Mouse (Mus musculus) heart, embryonic 10.5 days (tissue): ENCODE measurements around the gene Dync1i2. TPM values are rescaled to one million over a fixed set of nuclear protein-coding genes. Genes with fewer than 3 reads are reported as not detected.

Experiments used
- DNase-seq: peaks from one replicate; pipeline ENCODE4 v3.0.0-alpha.2; 2017; ENCODE audit warnings: low spot score
- H3K27ac ChIP-seq: fragments of 300-500 bp; sonication (generic); 2 replicates; pipeline ENCODE4 v1.5.1; 2016; ENCODE audit warnings: mild to moderate bottlenecking
- H3K27me3 ChIP-seq: fragments of 300-500 bp; sonication (generic); 2 replicates; pipeline ENCODE4 v1.6.1; 2016; ENCODE audit warnings: mild to moderate bottlenecking; ENCODE audit not compliant: poor library complexity, insufficient read depth, severe bottlenecking
- H3K36me3 ChIP-seq: fragments of 300-500 bp; sonication (generic); 2 replicates; pipeline ENCODE4 v1.6.1; 2016; ENCODE audit warnings: mild to moderate bottlenecking, moderate library complexity
- H3K4me1 ChIP-seq: fragments of 300-500 bp; sonication (generic); 2 replicates; pipeline ENCODE4 v1.6.1; 2016; ENCODE audit warnings: mild to moderate bottlenecking
- H3K4me3 ChIP-seq: fragments of 300-500 bp; sonication (generic); 2 replicates; pipeline ENCODE4 v1.5.1; 2016; ENCODE audit warnings: mild to moderate bottlenecking, moderate library complexity
- H3K9me3 ChIP-seq: fragments of 300-500 bp; sonication (generic); 2 replicates; pipeline ENCODE4 v1.6.1; 2016; ENCODE audit warnings: mild to moderate bottlenecking, moderate library complexity
- WGBS: fragments of 180-500 bp; shearing (Covaris S2); methylation state at CpG from one replicate; pipeline ENCODE4 v1.1.7; 2016; 5-methylcytosine and 5-hydroxymethylcytosine counted together
- polyA plus RNA-seq: library from polyadenylated mRNA; unstranded; fragments of >200 nt; fragmentation: Nextera tagmentation; extraction: Ambion mirVana; gene quantifications from 2 replicates; pipeline ENCODE4 v1.2.1, GENCODE M21; 2016

The Dync1i2 gene
- polyA plus RNA-seq, 1 experiment from 2014 or later, result 70.4 TPM

DNA sequence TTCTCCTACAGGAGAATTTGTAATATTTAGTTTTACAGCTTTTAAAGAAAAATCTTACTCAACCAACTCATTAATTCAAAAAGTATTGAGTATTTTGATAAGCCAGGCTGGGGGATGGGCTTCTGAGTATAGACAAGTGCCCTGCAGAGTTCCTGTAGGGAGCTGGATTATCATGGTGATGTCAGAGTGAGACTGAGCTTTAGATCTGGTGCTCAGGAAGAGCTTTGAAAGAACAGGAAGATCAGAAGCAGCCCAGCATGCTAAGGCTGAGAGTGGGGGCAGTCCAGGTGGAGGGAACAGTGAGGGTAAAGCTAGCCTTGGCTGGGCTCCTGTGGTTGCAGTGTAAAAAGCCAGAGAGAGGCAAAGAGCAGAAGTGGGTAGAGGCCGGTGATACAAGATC, 9.5 kb downstream of the Dync1i2 start:
- Histone ChIP-seq H3K4me3 (no peak overlapping the region), H3K9me3 (no peaks in the 10 kb centered on the region), H3K4me1 (no peaks in the 10 kb centered on the region), H3K27ac (no peak overlapping the region), H3K27me3 (no peaks in the 10 kb centered on the region), H3K36me3 (peaks cover 82% of the 10 kb centered on the region)
- no peak for DNase-seq
- 79% methylated on average over 1 of the region's 1 CpGs for WGBS

- Histone ChIP-seq H3K9me3 (no peaks in the 10 kb centered on the region), H3K4me1 (no peaks in the 10 kb centered on the region), H3K36me3 (peaks cover 50% of the 10 kb centered on the region), H3K27me3 (no peaks in the 10 kb centered on the region), H3K4me3 (no peak overlapping the region), H3K27ac (no peak overlapping the region)
- no peak for DNase-seq
- WGBS, result 83% methylated on average over 1 of the region's 1 CpGs
Measured at GRCm38 (mm10) chr2:71227398-71227797, 15.9 kb downstream of the Dync1i2 start.

DNA sequence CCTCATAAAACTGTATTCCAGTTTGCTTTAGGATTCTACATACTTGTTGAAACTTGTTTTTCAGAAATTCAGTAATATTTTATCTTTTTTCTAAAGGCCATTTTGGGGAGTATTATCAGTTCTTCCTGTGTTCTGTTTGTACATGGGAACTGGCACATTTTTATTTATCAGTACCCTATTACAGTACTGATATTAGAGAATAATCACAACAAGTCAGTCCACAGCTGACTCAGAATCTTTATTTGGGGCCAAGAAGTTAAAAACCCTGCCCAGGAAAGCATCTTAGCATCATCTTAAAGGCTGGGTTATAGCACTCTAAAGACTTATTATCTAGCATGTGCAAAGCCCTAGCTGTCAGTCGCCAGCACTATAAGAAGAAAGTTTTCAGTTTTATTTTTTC, 18.1 kb downstream of the Dync1i2 start:
- 96% methylated on average over 1 of the region's 1 CpGs for WGBS
- H3K27me3 ChIP-seq, result no peaks in the 10 kb centered on the region
- H3K4me1 ChIP-seq, result no peaks in the 10 kb centered on the region
- H3K4me3 ChIP-seq, result no peak overlapping the region
- H3K36me3 ChIP-seq, result peaks cover 29% of the 10 kb centered on the region
- H3K27ac ChIP-seq, result no peak overlapping the region
- DNase-seq, result no peak
- H3K9me3 ChIP-seq, result no peaks in the 10 kb centered on the region

GRCm38 (mm10) chr2:71231951-71232350, 20.4 kb downstream of the Dync1i2 start:
- 85% methylated on average over 5 of the region's 5 CpGs for WGBS
- H3K4me3 ChIP-seq, result no peak overlapping the region
- H3K27me3 ChIP-seq, result no peaks in the 10 kb centered on the region
- no peak overlapping the region for H3K27ac ChIP-seq
- H3K9me3 ChIP-seq, result no peaks in the 10 kb centered on the region
- no peaks in the 10 kb centered on the region for H3K4me1 ChIP-seq
- peaks cover 38% of the 10 kb centered on the region for H3K36me3 ChIP-seq
- DNase-seq, result no peak

- no peaks in the 10 kb centered on the region for H3K27me3 ChIP-seq
- 87% methylated on average over 2 of the region's 2 CpGs for WGBS
- H3K36me3 ChIP-seq, result peaks cover 46% of the 10 kb centered on the region
- no peak overlapping the region for H3K4me3 ChIP-seq
- no peaks in the 10 kb centered on the region for H3K9me3 ChIP-seq
- H3K27ac ChIP-seq, result no peak overlapping the region
- H3K4me1 ChIP-seq, result no peaks in the 10 kb centered on the region
- no peak for DNase-seq
Measured at GRCm38 (mm10) chr2:71232976-71233375, 21.5 kb downstream of the Dync1i2 start.

- no peak overlapping the region for H3K27ac ChIP-seq
- 84% methylated on average over 4 of the region's 4 CpGs for WGBS
- no peaks in the 10 kb centered on the region for H3K4me1 ChIP-seq
- no peak overlapping the region for H3K4me3 ChIP-seq
- H3K9me3 ChIP-seq, result no peaks in the 10 kb centered on the region
- H3K27me3 ChIP-seq, result no peaks in the 10 kb centered on the region
- no peak for DNase-seq
- peaks cover 46% of the 10 kb centered on the region for H3K36me3 ChIP-seq
Measured at GRCm38 (mm10) chr2:71235420-71235819, 23.9 kb downstream of the Dync1i2 start.

DNA sequence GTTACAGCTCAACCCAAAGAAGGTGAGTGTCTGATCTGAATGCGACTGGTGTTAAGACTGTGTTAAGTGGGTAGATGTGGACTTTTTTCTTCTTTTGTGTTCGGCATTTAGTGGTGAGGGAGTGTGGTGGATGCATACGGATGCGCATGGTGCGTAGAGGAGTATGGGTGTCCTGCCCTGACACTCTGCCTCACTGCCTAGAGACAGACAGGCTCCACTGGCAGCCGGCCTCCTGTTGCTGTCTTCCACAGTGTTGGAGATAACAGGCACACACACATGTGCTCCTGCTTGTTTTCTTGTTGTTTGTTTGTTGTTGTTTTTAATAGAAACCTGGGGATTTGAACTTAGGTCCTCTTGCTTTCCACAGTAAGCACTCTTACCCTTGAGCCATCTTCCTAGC, 24.5 kb downstream of the Dync1i2 start:
- Histone ChIP-seq H3K27me3 (no peaks in the 10 kb centered on the region), H3K4me1 (no peaks in the 10 kb centered on the region), H3K27ac (no peak overlapping the region), H3K9me3 (no peaks in the 10 kb centered on the region), H3K36me3 (peaks cover 51% of the 10 kb centered on the region), H3K4me3 (no peak overlapping the region)
- 93% methylated on average over 6 of the region's 6 CpGs for WGBS
- no peak for DNase-seq

DNA sequence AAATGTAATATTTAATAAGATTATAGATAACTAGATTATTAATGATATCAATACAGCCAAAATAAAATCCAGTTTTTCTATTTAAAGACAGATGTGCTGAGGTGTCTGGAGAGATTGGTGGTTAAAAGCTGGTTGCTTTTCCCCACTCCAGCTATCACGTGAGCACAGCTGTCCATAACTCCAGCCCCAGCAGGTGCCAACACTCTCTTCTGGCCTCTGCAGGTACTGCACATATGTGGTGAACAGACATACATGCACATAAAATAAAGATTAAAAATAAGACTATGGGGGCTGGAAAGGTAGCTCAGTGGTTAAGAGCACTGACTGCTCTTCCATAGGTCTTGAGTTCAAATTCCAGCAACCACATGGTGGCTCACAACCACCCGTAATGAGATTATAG, 30.0 kb downstream of the Dync1i2 start:
- Histone ChIP-seq H3K27me3 (no peaks in the 10 kb centered on the region), H3K36me3 (peaks cover 60% of the 10 kb centered on the region), H3K27ac (no peak overlapping the region), H3K4me1 (no peaks in the 10 kb centered on the region), H3K9me3 (no peaks in the 10 kb centered on the region), H3K4me3 (no peak overlapping the region)
- DNase-seq, result no peak
- WGBS, result 89% methylated on average over 2 of the region's 2 CpGs

DNA sequence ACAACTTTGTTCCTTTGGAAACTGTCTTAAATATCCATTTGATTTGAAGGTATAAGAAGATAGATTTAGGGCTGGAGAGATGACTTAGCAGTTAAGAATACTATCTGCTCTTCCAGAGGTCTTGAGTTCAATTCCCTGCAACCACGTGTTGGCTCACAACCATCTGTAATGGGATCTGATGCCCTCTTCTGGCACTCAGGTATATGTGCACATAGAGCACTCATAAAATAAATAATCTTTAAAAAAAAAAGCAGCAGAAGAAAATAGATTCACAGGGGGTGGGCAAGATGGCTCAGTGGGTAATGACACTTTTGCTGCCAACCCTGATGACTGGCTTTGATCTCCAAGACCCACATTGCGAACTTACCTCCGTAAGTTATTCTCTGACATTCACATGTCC, 30.7 kb downstream of the Dync1i2 start:
- H3K27me3 ChIP-seq, result no peaks in the 10 kb centered on the region
- H3K4me3 ChIP-seq, result no peak overlapping the region
- H3K4me1 ChIP-seq, result no peaks in the 10 kb centered on the region
- H3K27ac ChIP-seq, result no peak overlapping the region
- 91% methylated on average over 3 of the region's 3 CpGs for WGBS
- DNase-seq, result no peak
- no peaks in the 10 kb centered on the region for H3K9me3 ChIP-seq
- H3K36me3 ChIP-seq, result peaks cover 55% of the 10 kb centered on the region

DNA sequence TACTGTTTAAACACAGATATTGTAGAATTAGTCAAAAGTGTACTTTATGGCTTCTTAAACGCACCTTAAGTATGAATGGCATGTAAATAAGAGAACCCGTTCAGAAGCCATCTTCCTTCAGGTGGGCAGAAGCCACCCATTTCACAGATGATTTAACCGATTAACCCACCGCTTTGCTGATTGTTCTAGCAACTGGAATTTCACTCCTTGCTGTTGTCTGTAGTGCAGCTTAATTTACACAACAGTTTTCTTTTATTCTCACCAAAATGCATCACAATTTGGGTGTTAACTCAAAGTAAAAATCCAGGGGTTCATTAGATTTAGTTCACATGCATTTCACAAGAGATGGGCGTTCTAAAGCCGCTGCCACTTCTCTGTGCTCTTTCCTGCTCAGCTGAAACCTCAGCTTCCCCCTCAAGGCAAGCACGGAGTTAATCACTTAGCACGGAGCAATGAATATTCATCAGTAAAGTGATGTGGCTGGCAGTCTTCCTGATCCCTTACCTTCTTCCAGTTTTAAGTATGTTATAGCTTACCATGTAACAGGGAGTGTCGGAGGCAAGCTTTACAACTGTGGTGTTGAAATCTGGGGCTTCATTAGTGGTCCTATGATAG, 31.7 kb downstream of the Dync1i2 start:
- 82% methylated on average over 9 of the region's 9 CpGs for WGBS
- no peak overlapping the region for H3K27ac ChIP-seq
- H3K27me3 ChIP-seq, result no peaks in the 10 kb centered on the region
- H3K4me1 ChIP-seq, result no peaks in the 10 kb centered on the region
- no peak for DNase-seq
- peaks cover 50% of the 10 kb centered on the region for H3K36me3 ChIP-seq
- H3K9me3 ChIP-seq, result no peaks in the 10 kb centered on the region
- H3K4me3 ChIP-seq, result no peak overlapping the region

DNA sequence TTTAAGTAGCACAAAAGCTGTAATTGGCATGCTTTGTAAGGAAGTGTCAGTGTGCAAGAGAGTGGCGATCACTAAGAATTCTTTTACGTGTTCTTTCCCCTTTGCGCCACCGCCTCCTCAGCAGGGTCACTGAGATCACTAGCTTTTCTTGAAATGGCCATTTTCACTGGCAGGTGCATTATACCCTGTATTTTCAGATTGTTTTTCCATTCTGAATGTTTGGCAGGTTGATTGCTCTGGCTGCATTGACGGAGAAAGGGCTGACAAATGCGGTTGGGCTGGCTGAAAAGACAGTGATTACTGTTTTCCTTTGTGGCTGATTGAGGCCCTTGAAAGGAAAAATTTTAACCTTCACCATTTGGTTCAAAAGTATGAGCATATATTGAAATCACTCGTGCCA, 33.3 kb downstream of the Dync1i2 start:
- Histone ChIP-seq H3K9me3 (no peaks in the 10 kb centered on the region), H3K4me1 (no peaks in the 10 kb centered on the region), H3K27ac (no peak overlapping the region), H3K4me3 (no peak overlapping the region), H3K27me3 (no peaks in the 10 kb centered on the region), H3K36me3 (peaks cover 49% of the 10 kb centered on the region)
- DNase-seq, result no peak
- 90% methylated on average over 7 of the region's 7 CpGs for WGBS

DNA sequence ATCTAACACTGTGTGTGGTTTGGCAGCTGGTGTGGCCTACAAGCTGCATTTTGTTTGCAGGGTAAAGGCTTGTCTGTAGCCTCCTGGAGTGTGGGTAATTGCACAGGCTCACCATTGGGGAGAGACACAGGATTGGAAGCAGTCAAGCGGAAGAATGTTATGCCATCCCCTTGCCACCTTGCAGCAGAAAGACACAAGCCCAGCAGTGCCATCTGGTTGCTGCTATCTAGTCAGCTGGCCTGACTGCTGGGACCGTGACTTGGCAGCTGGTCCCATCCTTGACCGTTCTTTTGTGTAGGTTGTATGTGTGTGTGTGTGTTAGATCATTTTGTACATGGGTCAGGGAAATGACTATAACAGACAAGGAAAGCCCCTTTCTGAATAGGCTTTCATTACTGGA, 33.9 kb downstream of the Dync1i2 start:
- Histone ChIP-seq H3K36me3 (peaks cover 50% of the 10 kb centered on the region), H3K27me3 (no peaks in the 10 kb centered on the region), H3K27ac (no peak overlapping the region), H3K4me3 (no peak overlapping the region), H3K9me3 (no peaks in the 10 kb centered on the region), H3K4me1 (no peaks in the 10 kb centered on the region)
- WGBS, result 90% methylated on average over 3 of the region's 3 CpGs
- DNase-seq, result no peak

GRCm38 (mm10) chr2:71246096-71246495, 34.6 kb downstream of the Dync1i2 start:
- H3K27ac ChIP-seq, result no peak overlapping the region
- no peaks in the 10 kb centered on the region for H3K4me1 ChIP-seq
- no peaks in the 10 kb centered on the region for H3K27me3 ChIP-seq
- 91% methylated on average over 5 of the region's 5 CpGs for WGBS
- H3K36me3 ChIP-seq, result peaks cover 51% of the 10 kb centered on the region
- DNase-seq, result no peak
- H3K9me3 ChIP-seq, result no peaks in the 10 kb centered on the region
- no peak overlapping the region for H3K4me3 ChIP-seq

DNA sequence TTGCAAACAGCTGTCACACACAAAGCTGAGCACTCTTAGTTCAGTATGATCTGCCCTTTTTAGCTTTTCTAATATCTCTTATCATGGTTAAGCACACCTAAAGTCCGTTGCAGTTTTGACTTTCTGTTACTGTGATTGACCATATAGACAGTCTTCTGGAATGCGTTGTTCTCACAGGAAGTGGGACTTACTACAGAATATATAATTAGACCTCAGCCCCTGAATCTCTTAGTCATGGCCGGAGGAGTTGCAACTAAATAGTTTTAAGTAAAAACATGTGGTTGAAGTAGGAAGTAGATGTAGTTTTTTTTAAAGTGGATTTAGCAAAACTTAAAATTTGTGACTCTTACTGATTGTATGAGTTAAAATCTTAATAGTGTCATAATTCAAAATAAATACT, 36.6 kb downstream of the Dync1i2 start:
- Histone ChIP-seq H3K27me3 (no peaks in the 10 kb centered on the region), H3K4me1 (no peaks in the 10 kb centered on the region), H3K9me3 (no peaks in the 10 kb centered on the region), H3K27ac (no peak overlapping the region), H3K4me3 (no peak overlapping the region), H3K36me3 (peaks cover 54% of the 10 kb centered on the region)
- no peak for DNase-seq
- WGBS, result 76% methylated on average over 3 of the region's 3 CpGs
